Mouse (Mus musculus) lung, embryonic 15.5 days (tissue): ENCODE measurements around the gene Sh3gl1. TPM values are rescaled to one million over a fixed set of nuclear protein-coding genes. Genes with fewer than 3 reads are reported as not detected.

Experiments
- ATAC-seq: fragments of 200-750 bp; cut with Nextera tagmentation; 2 replicates; pipeline ENCODE4 v1.8.0; 2017; ENCODE audit warnings: moderate number of reproducible peaks, borderline replicate concordance; ENCODE audit not compliant: low FRiP score, low TSS enrichment; ENCODE audit errors: extremely low read depth
- H3K27ac ChIP-seq: fragments of 300-500 bp; sonication (generic); 2 replicates; pipeline ENCODE4 v1.5.1; 2015; ENCODE audit warnings: moderate library complexity, mild to moderate bottlenecking, inconsistent platforms
- H3K27me3 ChIP-seq: fragments of 300-500 bp; sonication (generic); 2 replicates; pipeline ENCODE4 v1.6.1; 2015; ENCODE audit warnings: inconsistent platforms
- H3K36me3 ChIP-seq: fragments of 300-500 bp; sonication (generic); 2 replicates; pipeline ENCODE4 v1.6.1; 2015; ENCODE audit warnings: inconsistent platforms
- H3K4me1 ChIP-seq: fragments of 300-500 bp; sonication (generic); 2 replicates; pipeline ENCODE4 v1.6.1; 2015; ENCODE audit warnings: inconsistent platforms
- H3K4me2 ChIP-seq: fragments of 300-500 bp; sonication (generic); 2 replicates; pipeline ENCODE4 v1.6.1; 2015; ENCODE audit warnings: inconsistent platforms, mild to moderate bottlenecking, moderate library complexity
- H3K4me3 ChIP-seq: fragments of 300-500 bp; sonication (generic); 2 replicates; pipeline ENCODE4 v1.5.1; 2015; ENCODE audit warnings: mild to moderate bottlenecking, inconsistent platforms
- H3K9ac ChIP-seq: fragments of 300-500 bp; sonication (generic); 2 replicates; pipeline ENCODE4 v1.6.1; 2015; ENCODE audit warnings: inconsistent platforms
- H3K9me3 ChIP-seq: fragments of 300-500 bp; sonication (generic); 2 replicates; pipeline ENCODE4 v1.6.1; 2016; ENCODE audit warnings: inconsistent platforms
- WGBS: fragments of 180-500 bp; shearing (Covaris S2); methylation state at CpG from one replicate; pipeline ENCODE4 v1.1.7; 2015; 5-methylcytosine and 5-hydroxymethylcytosine counted together
- polyA plus RNA-seq: library from polyadenylated mRNA; unstranded; fragments of >200 nt; fragmentation: Nextera tagmentation; extraction: Ambion mirVana; gene quantifications from 2 replicates; pipeline ENCODE4 v1.2.1, GENCODE M21; 2015

Sh3gl1 gene
- polyA plus RNA-seq, 1 experiment from 2014 or later = 174 TPM

- Histone ChIP-seq H3K9ac (no peak overlapping the region), H3K27me3 (no peaks in the 10 kb centered on the region), H3K9me3 (no peaks in the 10 kb centered on the region), H3K4me2 (no peak overlapping the region), H3K4me1 (peaks cover 36% of the 10 kb centered on the region), H3K27ac (no peak overlapping the region), H3K36me3 (0 out of 2 replicates have a peak, but pooled peaks cover 7% of the 10 kb centered on the region), H3K4me3 (no peak overlapping the region)
- WGBS = 78% methylated on average over 8 of the region's 8 CpGs
- ATAC-seq = no peak
Observed at GRCm38 (mm10) chr17:56038583-56039261, 2.3 kb upstream of the Sh3gl1 start.

GRCm38 (mm10) chr17:56036901-56037287, 459 bp upstream of the Sh3gl1 start:
- WGBS = 31% methylated on average over 13 of the region's 13 CpGs
- no peak for ATAC-seq
- Histone ChIP-seq H3K27me3 (no peaks in the 10 kb centered on the region), H3K27ac (no peak overlapping the region), H3K4me2 (peak overlapping the region; percentile 53), H3K9ac (peak overlapping the region; percentile 37; the same call in 1 of the 2 replicates), H3K36me3 (0 out of 2 replicates have a peak, but pooled peaks cover 6% of the 10 kb centered on the region), H3K4me3 (peak overlapping the region; percentile 31), H3K9me3 (no peaks in the 10 kb centered on the region), H3K4me1 (peaks cover 49% of the 10 kb centered on the region)

GRCm38 (mm10) chr17:56035216-56035615, 1.2 kb downstream of the Sh3gl1 start:
- ATAC-seq = no peak
- H3K36me3 ChIP-seq = peaks cover 11% of the 10 kb centered on the region; the same call in 1 of the 2 replicates
- peak overlapping the region; percentile 68 for H3K4me2 ChIP-seq
- no peaks in the 10 kb centered on the region for H3K9me3 ChIP-seq
- H3K4me3 ChIP-seq = peak overlapping the region; percentile 88
- H3K27me3 ChIP-seq = no peaks in the 10 kb centered on the region
- H3K27ac ChIP-seq = no peak overlapping the region
- peak overlapping the region; percentile 93 for H3K9ac ChIP-seq
- peaks cover 43% of the 10 kb centered on the region for H3K4me1 ChIP-seq
- WGBS = 51% methylated on average over 4 of the region's 4 CpGs

- H3K4me3 ChIP-seq = peak overlapping the region; percentile 88
- peaks cover 43% of the 10 kb centered on the region for H3K4me1 ChIP-seq
- WGBS = 70% methylated on average over 6 of the region's 6 CpGs
- H3K36me3 ChIP-seq = peaks cover 13% of the 10 kb centered on the region; the same call in 1 of the 2 replicates
- H3K27ac ChIP-seq = no peak overlapping the region
- no peak for ATAC-seq
- H3K4me2 ChIP-seq = peak overlapping the region; percentile 68
- H3K9ac ChIP-seq = peak overlapping the region; percentile 93
- no peaks in the 10 kb centered on the region for H3K9me3 ChIP-seq
- no peaks in the 10 kb centered on the region for H3K27me3 ChIP-seq
Observed at GRCm38 (mm10) chr17:56034726-56035100, 1.7 kb downstream of the Sh3gl1 start.

- ATAC-seq = no peak
- 81% methylated on average over 7 of the region's 7 CpGs for WGBS
- Histone ChIP-seq H3K4me3 (no peak overlapping the region; the same call in 1 of the 2 replicates), H3K9me3 (no peaks in the 10 kb centered on the region), H3K4me2 (peak overlapping the region; percentile 68; the same call in 1 of the 2 replicates), H3K27ac (no peak overlapping the region), H3K9ac (no peak overlapping the region), H3K27me3 (no peaks in the 10 kb centered on the region), H3K36me3 (peaks cover 13% of the 10 kb centered on the region; the same call in 1 of the 2 replicates), H3K4me1 (peaks cover 43% of the 10 kb centered on the region)
Observed at GRCm38 (mm10) chr17:56034040-56034725, 2.3 kb downstream of the Sh3gl1 start.

- H3K4me3 ChIP-seq = no peak overlapping the region
- H3K9me3 ChIP-seq = no peaks in the 10 kb centered on the region
- ATAC-seq = no peak
- no peak overlapping the region for H3K4me2 ChIP-seq
- no peak overlapping the region for H3K27ac ChIP-seq
- H3K27me3 ChIP-seq = no peaks in the 10 kb centered on the region
- WGBS = 73% methylated on average over 7 of the region's 7 CpGs
- H3K4me1 ChIP-seq = peaks cover 43% of the 10 kb centered on the region
- no peak overlapping the region for H3K9ac ChIP-seq
- peaks cover 13% of the 10 kb centered on the region; the same call in 1 of the 2 replicates for H3K36me3 ChIP-seq
Observed at GRCm38 (mm10) chr17:56032831-56033230, 3.6 kb downstream of the Sh3gl1 start.

- no peak overlapping the region for H3K27ac ChIP-seq
- H3K4me2 ChIP-seq = no peak overlapping the region
- no peak overlapping the region for H3K9ac ChIP-seq
- no peaks in the 10 kb centered on the region for H3K9me3 ChIP-seq
- WGBS = 67% methylated on average over 6 of the region's 6 CpGs
- H3K4me1 ChIP-seq = peaks cover 42% of the 10 kb centered on the region
- ATAC-seq = no peak
- H3K27me3 ChIP-seq = no peaks in the 10 kb centered on the region
- H3K4me3 ChIP-seq = no peak overlapping the region
- peaks cover 19% of the 10 kb centered on the region; the same call in 1 of the 2 replicates for H3K36me3 ChIP-seq
Observed at GRCm38 (mm10) chr17:56032127-56032733, 4.2 kb downstream of the Sh3gl1 start.

GRCm38 (mm10) chr17:56031431-56031830, 5.0 kb downstream of the Sh3gl1 start:
- H3K4me1 ChIP-seq = peaks cover 40% of the 10 kb centered on the region
- WGBS = 88% methylated on average over 7 of the region's 7 CpGs
- no peak overlapping the region for H3K4me3 ChIP-seq
- H3K27me3 ChIP-seq = no peaks in the 10 kb centered on the region
- peaks cover 21% of the 10 kb centered on the region; the same call in 1 of the 2 replicates for H3K36me3 ChIP-seq
- no peak overlapping the region for H3K27ac ChIP-seq
- no peak for ATAC-seq
- H3K9ac ChIP-seq = no peak overlapping the region
- no peak overlapping the region for H3K4me2 ChIP-seq
- H3K9me3 ChIP-seq = no peaks in the 10 kb centered on the region

GRCm38 (mm10) chr17:56030919-56031318, 5.5 kb downstream of the Sh3gl1 start:
- Histone ChIP-seq H3K27me3 (no peaks in the 10 kb centered on the region), H3K36me3 (peaks cover 21% of the 10 kb centered on the region; the same call in 1 of the 2 replicates), H3K27ac (no peak overlapping the region), H3K4me2 (no peak overlapping the region), H3K4me1 (peaks cover 40% of the 10 kb centered on the region), H3K4me3 (no peak overlapping the region), H3K9ac (no peak overlapping the region), H3K9me3 (no peaks in the 10 kb centered on the region)
- no peak for ATAC-seq
- WGBS = 49% methylated on average over 5 of the region's 5 CpGs

- Histone ChIP-seq H3K4me2 (no peak overlapping the region), H3K9ac (no peak overlapping the region), H3K4me3 (no peak overlapping the region), H3K9me3 (no peaks in the 10 kb centered on the region), H3K27ac (no peak overlapping the region), H3K27me3 (no peaks in the 10 kb centered on the region), H3K4me1 (peaks cover 37% of the 10 kb centered on the region), H3K36me3 (peaks cover 21% of the 10 kb centered on the region; the same call in 1 of the 2 replicates)
- WGBS = 88% methylated on average over 9 of the region's 9 CpGs
- ATAC-seq = no peak
Observed at GRCm38 (mm10) chr17:56030238-56030870, 6.1 kb downstream of the Sh3gl1 start.

GRCm38 (mm10) chr17:56027801-56028441, 8.5 kb downstream of the Sh3gl1 start:
- H3K4me2 ChIP-seq = no peak overlapping the region
- H3K9ac ChIP-seq = no peak overlapping the region
- H3K4me1 ChIP-seq = peaks cover 16% of the 10 kb centered on the region
- WGBS = 86% methylated on average over 5 of the region's 5 CpGs
- H3K27ac ChIP-seq = no peak overlapping the region
- H3K9me3 ChIP-seq = no peaks in the 10 kb centered on the region
- no peaks in the 10 kb centered on the region for H3K27me3 ChIP-seq
- H3K36me3 ChIP-seq = peaks cover 15% of the 10 kb centered on the region; the same call in 1 of the 2 replicates
- ATAC-seq = no peak
- H3K4me3 ChIP-seq = no peak overlapping the region
